Mouse (Mus musculus) adrenal gland, adult 8-10 months (tissue): ENCODE data around the gene Cd9. TPM values are rescaled to one million over a fixed set of nuclear protein-coding genes. Genes with fewer than 3 reads are reported as not detected.

Experiments used
- total RNA-seq, 4 experiments: library from RNA; stranded (reverse); gene quantifications; 2 replicates each; pipeline ENCODE4 v1.2.4; 2022

Gene Cd9
- total RNA-seq, 4 experiments from 2014 or later: 108 to 171 (median 144) TPM

Other genes with a start within 250 kb of the Cd9 start
- not detected for gene Tuba3a, start 208.7 kb downstream of the Cd9 start, total RNA-seq
- 10 to 100 TPM; 74.1 to 83.5 (median 81.0) TPM for gene Ltbr, start 180.9 kb downstream of the Cd9 start, total RNA-seq
- 1 to 10 TPM; 1.4 to 3.4 (median 2.2) TPM for gene Scnn1a, start 174.1 kb downstream of the Cd9 start, total RNA-seq
- gene Tnfrsf1a, start 145.4 kb downstream of the Cd9 start, total RNA-seq: 100 to 1,000 TPM; 194 to 259 (median 215) TPM
- under 1 TPM in 2 of 4 experiments, not detected in 2; 0.09 to 0.19 TPM for gene Plekhg6, start 114.0 kb downstream of the Cd9 start, total RNA-seq
- gene Vwf, start 52.0 kb upstream of the Cd9 start, total RNA-seq: 10 to 100 TPM in 1 of 4 experiments, 1 to 10 TPM in 3; 6.5 to 13.4 (median 7.4) TPM
- under 1 TPM in 2 of 4 experiments, not detected in 2; 0.20 to 0.56 TPM for gene Ano2, start 195.6 kb upstream of the Cd9 start, total RNA-seq